Mouse (Mus musculus) lung, postnatal 0 days (tissue): ENCODE results near the gene Mcat.

ENCODE experiments used
- CTCF ChIP-seq: IDR thresholded peaks from 2 replicates; pipeline ENCODE4 v1.5.1; 2016; ENCODE audit warnings: antibody characterized with exemption, mild to moderate bottlenecking
- EP300 ChIP-seq: IDR thresholded peaks from 2 replicates; pipeline ENCODE4 v1.6.1; 2016; ENCODE audit warnings: antibody characterized with exemption, mild to moderate bottlenecking, control low read depth

DNA sequence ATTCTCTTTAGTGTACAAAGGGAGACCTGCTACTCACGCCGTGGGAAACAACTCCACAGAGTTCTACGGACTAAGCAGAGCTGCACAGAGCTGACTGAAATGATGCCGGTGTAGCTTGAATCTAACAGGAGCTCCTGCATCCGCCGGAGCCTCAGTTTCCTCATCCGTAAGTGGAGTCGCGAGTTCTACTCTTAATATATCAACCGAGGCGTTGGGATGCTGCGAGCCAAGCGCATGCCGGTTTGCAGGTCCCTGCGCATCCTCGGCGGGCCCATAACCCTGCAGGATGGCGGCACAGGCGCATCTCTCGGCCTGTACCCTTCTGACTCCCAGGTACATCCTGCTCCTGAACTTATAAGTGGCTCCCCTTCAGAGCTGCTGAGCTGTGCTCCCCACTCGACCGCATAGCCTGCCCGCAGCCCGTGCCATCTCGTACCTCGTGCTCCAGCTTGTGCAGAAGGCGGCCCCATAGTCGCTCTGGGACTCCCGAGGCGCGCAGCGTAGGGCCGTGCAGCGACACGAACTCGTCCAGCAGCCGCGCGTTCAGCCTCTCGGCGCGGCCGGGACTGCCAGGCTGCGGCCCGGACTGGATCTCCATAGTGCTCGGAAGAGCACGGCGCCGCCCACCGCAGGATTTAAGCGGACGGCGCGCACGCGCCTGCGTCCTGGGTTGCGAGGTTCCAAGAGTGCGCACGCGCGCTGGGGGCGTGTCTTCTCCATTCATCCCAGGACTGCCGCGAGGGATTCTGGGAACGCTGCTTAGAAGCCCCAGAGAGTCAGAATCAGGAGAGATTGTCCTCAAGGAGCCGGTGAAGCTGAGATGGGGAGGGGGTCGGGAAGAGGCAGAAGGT, 31.2 kb upstream of the Mcat start, which contains the start of gene Ttll12:
- TF ChIP-seq CTCF (no peak), EP300 (no peak)
